Mouse (Mus musculus): ENCODE measurements at regions not wholly inside any gene's neighbourhood (a gene's known extent, or its start where the extent isn't known, plus 50 kb on each side); places are given as distances from the start of the nearest gene placed in this dataset.

DNA sequence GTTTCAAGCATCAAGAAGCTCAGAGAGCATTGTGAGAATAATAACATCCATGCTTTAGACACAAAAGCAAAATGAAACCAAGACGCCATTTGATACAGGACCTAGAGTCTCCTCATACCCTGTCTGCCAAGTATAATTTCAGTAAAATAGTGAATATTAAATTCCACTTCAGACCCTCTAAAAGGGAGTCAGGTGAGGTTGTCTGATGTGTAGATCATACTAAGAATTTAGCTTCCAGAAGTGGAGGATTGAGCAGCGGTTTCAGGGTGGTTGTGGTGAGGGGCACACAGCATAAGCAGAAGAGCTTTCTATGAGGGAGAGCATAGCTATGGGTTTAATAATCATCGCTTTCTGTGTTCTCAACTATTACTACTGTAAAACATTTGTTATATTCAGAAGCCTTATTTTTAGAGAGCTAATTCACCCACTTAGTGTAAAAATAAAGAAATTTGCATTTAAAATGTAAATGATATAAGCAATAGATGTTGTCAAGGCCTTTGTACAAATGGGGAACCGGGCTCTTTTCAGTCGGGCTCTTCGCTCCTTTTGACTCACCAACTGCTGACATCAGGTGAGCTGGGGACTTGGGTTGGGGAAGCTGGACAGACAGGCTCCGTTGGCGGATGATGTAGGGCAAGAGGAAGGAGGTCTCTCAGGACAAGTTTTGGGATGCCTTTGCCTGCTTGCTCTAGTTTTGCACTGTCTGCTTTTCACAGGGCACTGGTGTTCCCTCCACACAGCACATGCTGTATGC, 85.2 kb upstream of the Ankrd1 start:
- no peaks in the 10 kb centered on the region for H3K9me3 ChIP-seq (ENCODE audit: control insufficient read depth, low read length)
- ATAC-seq (ENCODE audit: insufficient number of reproducible peaks, insufficient read depth, low FRiP score, low read depth), result no peak
- 91% methylated on average over 8 of the region's 8 CpGs for whole genome bisulfite sequencing
- H3K4me1 ChIP-seq (ENCODE audit: control insufficient read depth in 2 of 2, insufficient read depth in 2 of 2, low read length in 2 of 2), result peaks cover 12 to 18% of the 10 kb centered on the region in 2 experiments
- H3K27me3 ChIP-seq (ENCODE audit: control insufficient read depth, insufficient read depth, low read length), result no peaks in the 10 kb centered on the region
- no peaks in the 10 kb centered on the region for H3K36me3 ChIP-seq (ENCODE audit: control insufficient read depth, insufficient read depth, low read length)
- H3K4me3 ChIP-seq (ENCODE audit: control insufficient read depth in 1 of 2, insufficient read depth in 1 of 2, low read depth in 1 of 2, low read length in 2 of 2), result no peak overlapping the region
- no peak overlapping the region for H3K4me2 ChIP-seq (ENCODE audit: low read length)
- H3K27ac ChIP-seq (replicated peaks in 1 of 2; ENCODE audit: control insufficient read depth in 1 of 2, insufficient read depth in 1 of 2, low read depth in 2 of 2, low read length in 2 of 2), result no peak overlapping the region
- H3K9ac ChIP-seq (ENCODE audit: low read length), result no peak overlapping the region

DNA sequence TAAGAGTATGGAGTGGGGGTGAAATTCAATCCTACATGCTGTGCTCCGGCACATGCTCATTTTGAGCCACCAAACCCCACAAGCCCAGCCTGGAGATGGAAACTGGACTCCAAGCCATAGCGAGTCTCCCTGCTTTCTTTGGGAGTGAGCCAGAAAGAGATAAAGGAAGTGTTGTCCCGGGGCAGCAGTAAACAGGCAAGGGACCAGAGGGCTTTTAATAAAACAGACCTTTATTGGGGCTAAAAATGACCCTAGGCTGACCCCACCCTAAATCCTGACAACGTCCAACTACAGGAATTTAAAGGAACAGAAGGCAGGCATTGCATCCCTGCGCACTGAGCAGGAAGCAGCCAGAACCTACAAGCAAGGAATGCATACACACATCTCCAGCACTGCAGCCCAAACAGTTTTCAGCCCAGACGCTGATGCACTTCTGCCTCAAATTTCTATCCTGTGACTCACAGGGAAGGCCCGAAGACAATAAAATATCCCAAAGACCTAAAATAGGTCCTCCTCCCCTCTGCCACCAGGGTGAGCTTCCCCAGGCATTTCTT, 87.9 kb upstream of the Ankrd1 start:
- H3K27ac ChIP-seq (replicated peaks in 1 of 2; ENCODE audit: control insufficient read depth in 1 of 2, insufficient read depth in 1 of 2, low read depth in 2 of 2, low read length in 2 of 2), result peak overlapping the region; percentile 77 to 80
- 0 out of 2 replicates have a peak overlapping the region, but pooled peaks have one; percentile 31 for H3K9ac ChIP-seq (ENCODE audit: low read length)
- peaks cover 12 to 19% of the 10 kb centered on the region in 2 experiments for H3K4me1 ChIP-seq (ENCODE audit: control insufficient read depth in 2 of 2, insufficient read depth in 2 of 2, low read length in 2 of 2)
- H3K4me3 ChIP-seq (ENCODE audit: control insufficient read depth in 1 of 2, insufficient read depth in 1 of 2, low read depth in 1 of 2, low read length in 2 of 2), result no peak overlapping the region
- H3K36me3 ChIP-seq (ENCODE audit: control insufficient read depth, insufficient read depth, low read length), result no peaks in the 10 kb centered on the region
- no peaks in the 10 kb centered on the region for H3K9me3 ChIP-seq (ENCODE audit: control insufficient read depth, low read length)
- no peaks in the 10 kb centered on the region for H3K27me3 ChIP-seq (ENCODE audit: control insufficient read depth, insufficient read depth, low read length)
- 5% methylated on average over 7 of the region's 7 CpGs for WGBS
- H3K4me2 ChIP-seq (ENCODE audit: low read length), result peak overlapping the region; percentile 44
- peak; percentile 64 for ATAC-seq (ENCODE audit: insufficient number of reproducible peaks, insufficient read depth, low FRiP score, low read depth)

DNA sequence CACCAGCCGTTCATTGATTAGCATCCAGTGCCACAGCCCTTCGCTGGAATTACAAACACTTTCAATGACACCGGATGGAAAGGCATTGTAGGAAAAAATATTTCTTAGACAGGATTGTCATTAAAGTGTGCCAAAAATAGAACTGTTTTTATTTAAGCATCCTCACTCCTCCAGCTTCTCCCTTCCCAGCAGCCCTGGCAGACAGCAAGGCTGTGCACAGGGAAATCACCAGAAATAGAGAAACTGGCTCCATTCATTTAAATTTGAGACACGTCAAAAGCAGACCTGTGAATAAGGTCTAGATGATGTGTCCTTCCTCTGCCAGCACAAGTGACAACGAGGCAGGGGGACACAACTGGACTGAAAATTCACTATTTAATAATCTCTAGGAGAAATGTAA, 88.5 kb upstream of the Ankrd1 start:
- no peaks in the 10 kb centered on the region for H3K36me3 ChIP-seq (ENCODE audit: control insufficient read depth, insufficient read depth, low read length)
- peak overlapping the region; percentile 77 to 80 for H3K27ac ChIP-seq (replicated peaks in 1 of 2; ENCODE audit: control insufficient read depth in 1 of 2, insufficient read depth in 1 of 2, low read depth in 2 of 2, low read length in 2 of 2)
- H3K4me3 ChIP-seq (ENCODE audit: control insufficient read depth in 1 of 2, insufficient read depth in 1 of 2, low read depth in 1 of 2, low read length in 2 of 2), result no peak overlapping the region
- H3K4me2 ChIP-seq (ENCODE audit: low read length), result peak overlapping the region; percentile 44
- no peaks in the 10 kb centered on the region for H3K27me3 ChIP-seq (ENCODE audit: control insufficient read depth, insufficient read depth, low read length)
- 0 out of 2 replicates have a peak overlapping the region, but pooled peaks have one; percentile 30 for H3K9ac ChIP-seq (ENCODE audit: low read length)
- ATAC-seq (ENCODE audit: insufficient number of reproducible peaks, insufficient read depth, low FRiP score, low read depth), result no peak
- WGBS, result 34% methylated on average over 5 of the region's 5 CpGs
- H3K9me3 ChIP-seq (ENCODE audit: control insufficient read depth, low read length), result no peaks in the 10 kb centered on the region
- H3K4me1 ChIP-seq (ENCODE audit: control insufficient read depth in 2 of 2, insufficient read depth in 2 of 2, low read length in 2 of 2), result peaks cover 18 to 25% of the 10 kb centered on the region in 2 experiments

DNA sequence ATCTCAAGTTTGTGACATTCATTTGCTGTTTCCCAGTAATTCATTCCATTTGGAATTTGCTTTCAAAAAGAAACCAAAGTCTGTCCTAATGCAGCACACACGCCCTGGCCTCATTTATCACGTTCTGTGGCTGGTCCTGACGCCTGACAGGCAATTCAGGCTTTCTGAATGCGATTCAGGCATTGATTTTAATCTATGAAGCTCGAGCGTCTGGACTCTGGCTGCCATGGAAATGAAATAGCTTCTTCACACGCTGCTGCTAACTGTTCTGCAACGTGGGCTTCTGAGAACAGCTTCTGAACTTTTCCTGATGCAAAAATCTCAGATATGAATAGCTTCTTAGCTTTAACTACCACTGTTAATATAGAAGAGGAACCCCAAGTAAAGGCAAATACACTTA, 93.6 kb upstream of the Ankrd1 start:
- H3K27ac ChIP-seq (replicated peaks in 1 of 2; ENCODE audit: control insufficient read depth in 1 of 2, insufficient read depth in 1 of 2, low read depth in 2 of 2, low read length in 2 of 2), result no peak overlapping the region
- no peaks in the 10 kb centered on the region for H3K36me3 ChIP-seq (ENCODE audit: control insufficient read depth, insufficient read depth, low read length)
- peaks cover 19 to 34% of the 10 kb centered on the region in 2 experiments for H3K4me1 ChIP-seq (ENCODE audit: control insufficient read depth in 2 of 2, insufficient read depth in 2 of 2, low read length in 2 of 2)
- WGBS, result 20% methylated on average over 8 of the region's 8 CpGs
- no peak overlapping the region for H3K4me2 ChIP-seq (ENCODE audit: low read length)
- H3K9ac ChIP-seq (ENCODE audit: low read length), result no peak overlapping the region
- no peaks in the 10 kb centered on the region for H3K9me3 ChIP-seq (ENCODE audit: control insufficient read depth, low read length)
- no peaks in the 10 kb centered on the region for H3K27me3 ChIP-seq (ENCODE audit: control insufficient read depth, insufficient read depth, low read length)
- ATAC-seq (ENCODE audit: insufficient number of reproducible peaks, insufficient read depth, low FRiP score, low read depth), result no peak
- no peak overlapping the region for H3K4me3 ChIP-seq (ENCODE audit: control insufficient read depth in 1 of 2, insufficient read depth in 1 of 2, low read depth in 1 of 2, low read length in 2 of 2)

DNA sequence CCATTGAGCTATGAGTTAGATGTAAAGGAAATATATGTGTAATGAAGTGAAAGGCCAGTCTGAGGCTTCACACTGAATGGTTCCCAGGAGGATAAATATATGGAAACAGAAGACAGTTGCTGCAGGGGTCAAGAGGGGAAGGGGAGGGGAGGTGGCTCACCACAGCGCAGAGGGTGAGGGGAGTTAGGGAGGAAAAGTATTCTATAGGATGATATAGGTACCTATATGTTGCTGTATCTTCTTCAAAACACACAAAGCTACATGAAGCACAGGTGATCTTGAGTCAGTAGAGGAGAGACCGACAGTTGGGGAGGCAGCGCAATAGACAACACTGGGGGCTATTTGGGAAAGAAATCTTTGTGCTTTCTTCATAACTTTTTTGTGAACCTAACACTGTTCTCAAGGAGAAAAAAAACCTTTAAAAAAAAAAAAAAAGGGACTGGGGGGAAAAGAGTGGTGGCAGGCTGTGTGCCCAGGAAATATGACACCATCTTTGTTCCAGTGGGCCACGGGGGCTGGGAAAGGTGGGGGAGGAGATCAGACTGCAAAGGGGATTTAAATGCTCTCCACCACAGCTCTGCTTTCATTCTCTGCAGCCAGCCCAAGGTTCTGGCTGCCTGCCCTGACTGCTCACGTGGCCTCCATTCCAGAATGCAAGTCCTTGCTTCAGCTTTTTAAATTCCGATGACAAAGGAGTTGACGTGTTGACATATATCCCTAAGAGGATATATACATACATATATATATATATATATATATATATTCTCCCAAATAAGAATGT, 94.5 kb upstream of the Ankrd1 start:
- H3K9ac ChIP-seq (ENCODE audit: low read length), result no peak overlapping the region
- H3K4me3 ChIP-seq (ENCODE audit: control insufficient read depth in 1 of 2, insufficient read depth in 1 of 2, low read depth in 1 of 2, low read length in 2 of 2), result no peak overlapping the region
- no peaks in the 10 kb centered on the region for H3K27me3 ChIP-seq (ENCODE audit: control insufficient read depth, insufficient read depth, low read length)
- no peaks in the 10 kb centered on the region for H3K36me3 ChIP-seq (ENCODE audit: control insufficient read depth, insufficient read depth, low read length)
- WGBS, result 29% methylated on average over 7 of the region's 7 CpGs
- peaks cover 17 to 30% of the 10 kb centered on the region in 2 experiments for H3K4me1 ChIP-seq (ENCODE audit: control insufficient read depth in 2 of 2, insufficient read depth in 2 of 2, low read length in 2 of 2)
- peak overlapping the region; percentile 47 to 72; a peak in 3 of 4 replicates for H3K27ac ChIP-seq (replicated peaks in 1 of 2; ENCODE audit: control insufficient read depth in 1 of 2, insufficient read depth in 1 of 2, low read depth in 2 of 2, low read length in 2 of 2)
- H3K4me2 ChIP-seq (ENCODE audit: low read length), result peak overlapping the region; percentile 39
- H3K9me3 ChIP-seq (ENCODE audit: control insufficient read depth, low read length), result no peaks in the 10 kb centered on the region
- ATAC-seq (ENCODE audit: insufficient number of reproducible peaks, insufficient read depth, low FRiP score, low read depth), result peak; percentile 84

DNA sequence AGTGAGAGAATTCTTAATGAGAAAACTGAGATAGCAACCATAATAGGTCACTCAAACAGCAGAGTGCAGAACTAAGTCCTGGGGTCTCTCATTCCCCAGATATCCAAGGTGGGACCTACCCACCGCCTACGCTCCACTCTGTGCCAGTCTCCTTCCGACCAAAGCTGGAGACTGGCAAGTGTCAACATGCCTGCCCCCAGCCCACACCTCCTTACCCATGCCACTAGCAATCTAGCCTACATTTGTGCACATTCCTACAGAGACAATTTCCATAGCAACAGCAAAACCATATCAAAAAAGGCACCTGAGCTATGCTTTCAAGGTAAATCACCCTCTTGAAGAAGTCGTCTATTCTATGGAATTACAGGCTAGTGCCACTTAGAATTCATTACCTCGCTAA, 97.3 kb upstream of the Ankrd1 start:
- peaks cover 17 to 38% of the 10 kb centered on the region in 2 experiments for H3K4me1 ChIP-seq (ENCODE audit: control insufficient read depth in 2 of 2, insufficient read depth in 2 of 2, low read length in 2 of 2)
- H3K36me3 ChIP-seq (ENCODE audit: control insufficient read depth, insufficient read depth, low read length), result no peaks in the 10 kb centered on the region
- 70% methylated on average over 5 of the region's 5 CpGs for WGBS
- H3K9me3 ChIP-seq (ENCODE audit: control insufficient read depth, low read length), result no peaks in the 10 kb centered on the region
- H3K27ac ChIP-seq (replicated peaks in 1 of 2; ENCODE audit: control insufficient read depth in 1 of 2, insufficient read depth in 1 of 2, low read depth in 2 of 2, low read length in 2 of 2), result no peak overlapping the region
- no peak overlapping the region for H3K9ac ChIP-seq (ENCODE audit: low read length)
- no peak overlapping the region for H3K4me3 ChIP-seq (ENCODE audit: control insufficient read depth in 1 of 2, insufficient read depth in 1 of 2, low read depth in 1 of 2, low read length in 2 of 2)
- H3K4me2 ChIP-seq (ENCODE audit: low read length), result no peak overlapping the region
- no peaks in the 10 kb centered on the region for H3K27me3 ChIP-seq (ENCODE audit: control insufficient read depth, insufficient read depth, low read length)
- no peak for ATAC-seq (ENCODE audit: insufficient number of reproducible peaks, insufficient read depth, low FRiP score, low read depth)

DNA sequence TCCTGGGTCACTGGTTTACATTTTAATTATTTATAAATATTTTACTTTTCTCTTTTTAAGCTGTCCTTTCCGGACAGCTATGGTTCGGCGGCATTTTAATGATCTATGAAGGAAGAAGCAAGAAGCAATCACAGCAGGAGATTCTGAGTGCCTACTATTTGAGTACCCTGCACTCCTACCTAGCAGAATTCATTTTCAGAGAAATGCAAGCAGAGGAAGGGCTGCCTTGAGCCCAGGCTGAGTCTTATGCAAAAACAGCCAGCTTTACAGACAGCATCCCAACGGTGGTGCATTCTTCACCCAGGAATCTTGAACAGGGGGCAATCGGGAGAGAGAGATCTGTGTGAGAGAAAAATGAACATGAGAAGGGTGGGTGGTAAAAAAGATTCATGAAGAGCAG, 97.7 kb upstream of the Ankrd1 start:
- Histone ChIP-seq H3K9me3 (ENCODE audit: control insufficient read depth, low read length) (no peaks in the 10 kb centered on the region), H3K4me1 (ENCODE audit: control insufficient read depth in 2 of 2, insufficient read depth in 2 of 2, low read length in 2 of 2) (peaks cover 17 to 38% of the 10 kb centered on the region in 2 experiments), H3K9ac (ENCODE audit: low read length) (no peak overlapping the region), H3K4me2 (ENCODE audit: low read length) (no peak overlapping the region), H3K4me3 (ENCODE audit: control insufficient read depth in 1 of 2, insufficient read depth in 1 of 2, low read depth in 1 of 2, low read length in 2 of 2) (no peak overlapping the region), H3K27ac (replicated peaks in 1 of 2; ENCODE audit: control insufficient read depth in 1 of 2, insufficient read depth in 1 of 2, low read depth in 2 of 2, low read length in 2 of 2) (no peak overlapping the region), H3K27me3 (ENCODE audit: control insufficient read depth, insufficient read depth, low read length) (no peaks in the 10 kb centered on the region), H3K36me3 (ENCODE audit: control insufficient read depth, insufficient read depth, low read length) (no peaks in the 10 kb centered on the region)
- 79% methylated on average over 5 of the region's 5 CpGs for WGBS
- no peak for ATAC-seq (ENCODE audit: insufficient number of reproducible peaks, insufficient read depth, low FRiP score, low read depth)

Measured in heart, embryonic 14.5 days (tissue).